9 mouse cellular contexts compared by ENCODE assay signal in genomic region chr9:110683574-110684099, GRCm38 (mm10). TPM values are rescaled to one million over a fixed set of nuclear protein-coding genes. Genes with fewer than 3 reads are reported as not detected.
DNase-seq lines count a peak whose midpoint lies in the region; ATAC-seq and TF ChIP-seq lines count a peak whose summit lies in the region.
"Had no signal": no experiment of that assay in that cellular context is flagged by ENCODE, and none has a peak within 500 bp of the region (broad histone marks: within the 10 kb centered on the region; RNA-seq: fewer than 3 reads in every experiment).

No protein-coding gene starts in this region.

- 0 out of 2 replicates have a peak overlapping the region, but pooled peaks have one; percentile 5 for H3K9ac ChIP-seq in forebrain, embryonic 12.5 days

- no peak for TF ChIP-seq CTCF in cerebellum, adult 2 months (IDR thresholded peaks at IDR 0.05; ENCODE audit: borderline replicate concordance, insufficient read depth, low read depth, low read length)

- peaks cover 6% of the 10 kb centered on the region for H3K36me3 ChIP-seq in forebrain, embryonic 12.5 days (replicated peaks)

- DNase-seq in cerebellum, adult 2 months = no peak
- DNase-seq in cerebellum, postnatal 25 days = no peak
- peak; percentile 90 for DNase-seq in kidney, adult 9 months
- DNase-seq in lung, postnatal 4 days = peak; percentile 36 to 58
- DNase-seq in urinary bladder, postnatal 36 days (ENCODE audit: low spot score in 2 of 2) = no peak
- DNase-seq in right cerebral cortex, postnatal 4 days = no peak
- DNase-seq in retina, postnatal 1 day = no peak

- H3K4me1 ChIP-seq in cerebellum, adult 2 months (ENCODE audit: control insufficient read depth, insufficient read depth, low read length) = peaks cover 72% of the 10 kb centered on the region
- H3K4me1 ChIP-seq in forebrain, embryonic 12.5 days = peaks cover 45% of the 10 kb centered on the region

- no peak overlapping the region for H3K4me2 ChIP-seq in forebrain, embryonic 12.5 days

- H3K9me3 ChIP-seq in forebrain, embryonic 12.5 days = no peaks in the 10 kb centered on the region

- H3K4me3 ChIP-seq in cerebellum, adult 2 months (replicated peaks; ENCODE audit: insufficient read depth, low read depth, low read length) = no peak overlapping the region
- H3K4me3 ChIP-seq in forebrain, embryonic 12.5 days (replicated peaks) = no peak overlapping the region

- H3K27ac ChIP-seq in cerebellum, adult 2 months (ENCODE audit: insufficient read depth, low read length) = peak overlapping the region; percentile 98
- H3K27ac ChIP-seq in forebrain, embryonic 12.5 days = peak overlapping the region; percentile 81

- WGBS in cerebellum, adult 2 months = 13% methylated on average over 4 of the region's 4 CpGs
- WGBS in forebrain, embryonic 12.5 days = 70% methylated on average over 4 of the region's 4 CpGs

- ATAC-seq in forebrain, embryonic 12.5 days (ENCODE audit: low FRiP score) = no peak

- H3K27me3 ChIP-seq in cerebellum, adult 2 months (ENCODE audit: control insufficient read depth, insufficient read depth, low read length) = no peaks in the 10 kb centered on the region
- no peaks in the 10 kb centered on the region for H3K27me3 ChIP-seq in forebrain, embryonic 12.5 days

- TF ChIP-seq POLR2A in cerebellum, adult 2 months (IDR thresholded peaks at IDR 0.05; ENCODE audit: borderline replicate concordance, insufficient read depth, low read length) = no peak

RNA-seq across cellular contexts. Expression of gene Ccdc12, which starts 27.3 kb away (rescaled TPM):
- polyA plus RNA-seq in cerebellum, adult 2 months (2012; rRNA removed) = 98.5 and 102 TPM in 2 replicates
- 139 and 143 TPM in 2 replicates for polyA plus RNA-seq in forebrain, embryonic 12.5 days (2016; fragmentation: Nextera tagmentation; extraction: Ambion mirVana)

RNA-seq across cellular contexts. Expression of gene Nbeal2, which starts 29.7 kb away (rescaled TPM):
- 16.8 and 19.1 TPM in 2 replicates for polyA plus RNA-seq in cerebellum, adult 2 months (2012; rRNA removed)
- polyA plus RNA-seq in forebrain, embryonic 12.5 days (2016; fragmentation: Nextera tagmentation; extraction: Ambion mirVana) = 2.0 and 2.3 TPM in 2 replicates

RNA-seq across cellular contexts. Expression of gene Myl3, which starts 58.0 kb away (rescaled TPM):
- 0.43 and 0.51 TPM in 2 replicates for polyA plus RNA-seq in cerebellum, adult 2 months (2012; rRNA removed)
- 1.3 and 1.5 TPM in 2 replicates for polyA plus RNA-seq in forebrain, embryonic 12.5 days (2016; fragmentation: Nextera tagmentation; extraction: Ambion mirVana)
- polyA plus RNA-seq: liver, adult 2 months had no signal

RNA-seq across cellular contexts. Expression of gene Nradd, which starts 59.4 kb away (rescaled TPM):
- 3.2 and 3.5 TPM in 2 replicates for polyA plus RNA-seq in cerebellum, adult 2 months (2012; rRNA removed)
- polyA plus RNA-seq in forebrain, embryonic 12.5 days (2016; fragmentation: Nextera tagmentation; extraction: Ambion mirVana) = 31.0 and 32.0 TPM in 2 replicates

Comparison
In these comparisons a context has a peak if more than half of its experiments do, and no peak if none do; other contexts are left out.
1. DNase-seq: peak in kidney, adult 9 months (single experiment) and lung, postnatal 4 days (2 of 2); none in cerebellum, adult 2 months (0 of 2), cerebellum, postnatal 25 days (0 of 2), urinary bladder, postnatal 36 days (0 of 2), right cerebral cortex, postnatal 4 days (single experiment) and retina, postnatal 1 day (single experiment).